Mouse (Mus musculus) heart, postnatal 0 days (tissue): ENCODE data around the gene Gabarap. TPM values are rescaled to one million over a fixed set of nuclear protein-coding genes. Genes with fewer than 3 reads are reported as not detected.

ENCODE experiments used
- ATAC-seq: fragments of 200-750 bp; cut with Nextera tagmentation; 2 replicates; pipeline ENCODE4 v1.8.0; 2017; ENCODE audit warnings: low read depth, moderate number of reproducible peaks, moderate library complexity; ENCODE audit not compliant: insufficient read depth
- DNase-seq: peaks from one replicate; pipeline ENCODE4 v3.0.0-alpha.2; 2016; ENCODE audit warnings: low spot score
- H3K27ac ChIP-seq: fragments of 300-500 bp; sonication (generic); 2 replicates; pipeline ENCODE4 v1.5.1; 2014; ENCODE audit warnings: low read depth, mild to moderate bottlenecking
- H3K27me3 ChIP-seq: fragments of 300-500 bp; sonication (generic); 2 replicates; pipeline ENCODE4 v1.6.1; 2014; ENCODE audit warnings: low read length, mixed read lengths; ENCODE audit not compliant: control insufficient read depth, insufficient read depth
- H3K36me3 ChIP-seq: fragments of 300-500 bp; sonication (generic); replicated peaks from 2 replicates; pipeline ENCODE4 v1.6.1; 2014; ENCODE audit warnings: low read length, mixed read lengths; ENCODE audit not compliant: control insufficient read depth, insufficient read depth
- H3K4me1 ChIP-seq: fragments of 300-500 bp; sonication (generic); 2 replicates; pipeline ENCODE4 v1.6.1; 2014; ENCODE audit warnings: antibody characterized with exemption; ENCODE audit not compliant: control insufficient read depth, insufficient read depth
- H3K4me2 ChIP-seq: fragments of 300-500 bp; sonication (generic); 2 replicates; pipeline ENCODE4 v1.6.1; 2014; ENCODE audit warnings: low read depth, mild to moderate bottlenecking, low read length, moderate library complexity
- H3K4me3 ChIP-seq: fragments of 300-500 bp; sonication (generic); 2 replicates; pipeline ENCODE4 v1.5.1; 2014; ENCODE audit warnings: low read depth, low read length
- H3K9ac ChIP-seq: fragments of 300-500 bp; sonication (generic); replicated peaks from 2 replicates; pipeline ENCODE4 v1.6.1; 2014; ENCODE audit warnings: low read depth, low read length, mixed read lengths
- H3K9me3 ChIP-seq: fragments of 300-500 bp; sonication (generic); replicated peaks from 2 replicates; pipeline ENCODE4 v1.6.1; 2016; ENCODE audit warnings: low read length; ENCODE audit not compliant: control insufficient read depth
- CTCF ChIP-seq: IDR thresholded peaks from 2 replicates; pipeline ENCODE4 v1.5.1; 2016; ENCODE audit warnings: antibody characterized with exemption, control low read depth, low read depth
- EP300 ChIP-seq: IDR thresholded peaks from 2 replicates; pipeline ENCODE4 v1.6.1; 2016; ENCODE audit warnings: antibody characterized with exemption, low read depth
- WGBS: fragments of 180-500 bp; shearing (Covaris S2); extraction: QIAGEN DNeasy Blood & Tissue Kit; methylation state at CpG from one replicate; pipeline ENCODE4 v1.1.7; 2014; 5-methylcytosine and 5-hydroxymethylcytosine counted together
- polyA plus RNA-seq: library from polyadenylated mRNA; unstranded; fragments of >200 nt; fragmentation: Nextera tagmentation; extraction: Ambion mirVana; gene quantifications from 2 replicates; pipeline ENCODE4 v1.2.1, GENCODE M21; 2015
- total RNA-seq: library from RNA; depleted of rRNA; stranded (reverse); fragments of >200 nt; gene quantifications from 2 replicates; pipeline ENCODE4 v1.2.3, GENCODE M21; 2014; ENCODE audit warnings: low replicate concordance

Gene Gabarap
- total and polyA plus RNA-seq, 2 experiments from 2014 or later = 305 to 472 TPM

- H3K27me3 ChIP-seq = no peaks in the 10 kb centered on the region
- peaks cover 44% of the 10 kb centered on the region for H3K36me3 ChIP-seq
- H3K4me1 ChIP-seq = peaks cover 11% of the 10 kb centered on the region
- 60% methylated on average over 10 of the region's 10 CpGs for WGBS
- DNase-seq = no peak
- ATAC-seq = no peak
- no peaks in the 10 kb centered on the region for H3K9me3 ChIP-seq
- peak overlapping the region; percentile 85 for H3K9ac ChIP-seq
- H3K4me3 ChIP-seq = peak overlapping the region; percentile 64
- no peak for TF ChIP-seq EP300
- TF ChIP-seq CTCF = no peak
- no peak overlapping the region; the same call in 1 of the 2 replicates for H3K27ac ChIP-seq
- peak overlapping the region; percentile 70 for H3K4me2 ChIP-seq
These were observed 1.5 kb downstream of the Gabarap start for GRCm38 (mm10) chr11:69992396-69992795.

GRCm38 (mm10) chr11:69992932-69993331, 2.0 kb downstream of the Gabarap start:
- Histone ChIP-seq H3K9me3 (no peaks in the 10 kb centered on the region), H3K27ac (no peak overlapping the region; the same call in 1 of the 2 replicates), H3K4me2 (peak overlapping the region; percentile 70; the same call in 1 of the 2 replicates), H3K9ac (no peak overlapping the region), H3K4me3 (peak overlapping the region; percentile 64; the same call in 1 of the 2 replicates), H3K27me3 (no peaks in the 10 kb centered on the region), H3K4me1 (peaks cover 11% of the 10 kb centered on the region), H3K36me3 (peaks cover 41% of the 10 kb centered on the region)
- ATAC-seq (no peak), DNase-seq (no peak)
- TF ChIP-seq CTCF (no peak), EP300 (no peak)
- 85% methylated on average over 3 of the region's 3 CpGs for WGBS

- TF ChIP-seq EP300 (no peak), CTCF (peak; percentile 12; the same call in 1 of the 2 replicates)
- Histone ChIP-seq H3K27me3 (no peaks in the 10 kb centered on the region), H3K4me2 (peak overlapping the region; percentile 46), H3K4me3 (no peak overlapping the region), H3K36me3 (peaks cover 41% of the 10 kb centered on the region), H3K9me3 (no peaks in the 10 kb centered on the region), H3K27ac (no peak overlapping the region), H3K9ac (no peak overlapping the region), H3K4me1 (peaks cover 11% of the 10 kb centered on the region)
- no peak for ATAC-seq
- no peak for DNase-seq
- 84% methylated on average over 11 of the region's 11 CpGs for WGBS
These were observed 3.6 kb downstream of the Gabarap start for GRCm38 (mm10) chr11:69994401-69995090.

GRCm38 (mm10) chr11:69995391-69995960, 4.5 kb downstream of the Gabarap start, which contains the start of gene Phf23:
Gene Phf23 (plus strand): TSS chr11:69995777.
- Histone ChIP-seq H3K36me3 (peaks cover 37% of the 10 kb centered on the region), H3K4me3 (peak within 1 kb of the TSS; percentile 96), H3K27me3 (no peaks in the 10 kb centered on the region), H3K4me2 (peak within 1 kb of the TSS; percentile 82), H3K4me1 (peaks cover 9% of the 10 kb centered on the region), H3K9me3 (no peaks in the 10 kb centered on the region), H3K27ac (peak within 1 kb of the TSS; percentile 97), H3K9ac (peak within 1 kb of the TSS; percentile 95)
- ATAC-seq (peak; percentile 76), DNase-seq (peak; percentile 100)
- 2% methylated on average over 36 of the region's 36 CpGs for WGBS
- TF ChIP-seq EP300 = peak; percentile 91
- peak; percentile 54 for TF ChIP-seq CTCF

GRCm38 (mm10) chr11:69996161-69997061, 5.5 kb downstream of the Gabarap start:
- H3K36me3 ChIP-seq = peaks cover 37% of the 10 kb centered on the region
- DNase-seq (peak; percentile 27), ATAC-seq (peak; percentile 0)
- peak overlapping the region; percentile 97 for H3K27ac ChIP-seq
- no peak for TF ChIP-seq CTCF
- peak overlapping the region; percentile 96 for H3K4me3 ChIP-seq
- H3K27me3 ChIP-seq = no peaks in the 10 kb centered on the region
- H3K4me2 ChIP-seq = peak overlapping the region; percentile 82
- under 1% methylated on average over 62 of the region's 66 CpGs for WGBS
- H3K9ac ChIP-seq = peak overlapping the region; percentile 95
- peaks cover 13% of the 10 kb centered on the region for H3K4me1 ChIP-seq
- H3K9me3 ChIP-seq = no peaks in the 10 kb centered on the region
